Mouse (Mus musculus) midbrain, embryonic 16.5 days (tissue): ENCODE results near the gene Sept9. TPM values are rescaled to one million over a fixed set of nuclear protein-coding genes. Genes with fewer than 3 reads are reported as not detected.

Experiments
- ATAC-seq: fragments of 200-750 bp; cut with Nextera tagmentation; 2 replicates; pipeline ENCODE4 v1.8.0; 2017; ENCODE audit warnings: moderate TSS enrichment
- H3K27ac ChIP-seq: fragments of 300-500 bp; sonication (generic); 2 replicates; pipeline ENCODE4 v1.5.1; 2014; ENCODE audit warnings: mild to moderate bottlenecking, low read length, mixed read lengths
- H3K27me3 ChIP-seq: fragments of 300-500 bp; sonication (generic); 2 replicates; pipeline ENCODE4 v1.6.1; 2014; ENCODE audit warnings: low read depth, low read length, mixed read lengths; ENCODE audit not compliant: control insufficient read depth, insufficient read depth
- H3K36me3 ChIP-seq: fragments of 300-500 bp; sonication (generic); 2 replicates; pipeline ENCODE4 v1.6.1; 2014; ENCODE audit warnings: mild to moderate bottlenecking, low read length, moderate library complexity, mixed read lengths; ENCODE audit not compliant: control insufficient read depth, insufficient read depth
- H3K4me1 ChIP-seq: fragments of 300-500 bp; sonication (generic); 2 replicates; pipeline ENCODE4 v1.6.1; 2014; ENCODE audit warnings: mild to moderate bottlenecking, low read length, mixed read lengths; ENCODE audit not compliant: control insufficient read depth, insufficient read depth
- H3K4me2 ChIP-seq: fragments of 300-500 bp; sonication (generic); 2 replicates; pipeline ENCODE4 v1.6.1; 2014; ENCODE audit warnings: mild to moderate bottlenecking, low read length, mixed read lengths
- H3K4me3 ChIP-seq: fragments of 300-500 bp; sonication (generic); 2 replicates; pipeline ENCODE4 v1.5.1; 2014; ENCODE audit warnings: low read depth, mild to moderate bottlenecking, low read length, moderate library complexity, mixed read lengths
- H3K9ac ChIP-seq: fragments of 300-500 bp; sonication (generic); 2 replicates; pipeline ENCODE4 v1.6.1; 2014; ENCODE audit warnings: low read depth, low read length, mixed read lengths
- H3K9me3 ChIP-seq: fragments of 300-500 bp; sonication (generic); replicated peaks from 2 replicates; pipeline ENCODE4 v1.6.1; 2014; ENCODE audit warnings: mild to moderate bottlenecking, low read length, mixed read lengths; ENCODE audit not compliant: control insufficient read depth, poor library complexity, severe bottlenecking
- WGBS: fragments of 180-500 bp; shearing (Covaris S2); extraction: QIAGEN DNeasy Blood & Tissue Kit; methylation state at CpG from one replicate; pipeline ENCODE4 v1.1.7; 2014; 5-methylcytosine and 5-hydroxymethylcytosine counted together
- polyA plus RNA-seq: library from polyadenylated mRNA; unstranded; fragments of >200 nt; fragmentation: Nextera tagmentation; extraction: Ambion mirVana; gene quantifications from 2 replicates; pipeline ENCODE4 v1.2.1, GENCODE M21; 2015

The Sept9 gene
- polyA plus RNA-seq, 1 experiment from 2014 or later: 103 TPM

GRCm38 (mm10) chr11:117201846-117202245 is 2.4 kb downstream of the Sept9 start:
- Histone ChIP-seq H3K36me3 (no peaks in the 10 kb centered on the region), H3K27ac (no peak overlapping the region), H3K4me1 (peaks cover 9% of the 10 kb centered on the region), H3K4me3 (no peak overlapping the region), H3K9ac (no peak overlapping the region), H3K27me3 (peaks cover 32% of the 10 kb centered on the region), H3K9me3 (no peaks in the 10 kb centered on the region), H3K4me2 (no peak overlapping the region)
- ATAC-seq: no peak
- WGBS: 87% methylated on average over 12 of the region's 12 CpGs

DNA sequence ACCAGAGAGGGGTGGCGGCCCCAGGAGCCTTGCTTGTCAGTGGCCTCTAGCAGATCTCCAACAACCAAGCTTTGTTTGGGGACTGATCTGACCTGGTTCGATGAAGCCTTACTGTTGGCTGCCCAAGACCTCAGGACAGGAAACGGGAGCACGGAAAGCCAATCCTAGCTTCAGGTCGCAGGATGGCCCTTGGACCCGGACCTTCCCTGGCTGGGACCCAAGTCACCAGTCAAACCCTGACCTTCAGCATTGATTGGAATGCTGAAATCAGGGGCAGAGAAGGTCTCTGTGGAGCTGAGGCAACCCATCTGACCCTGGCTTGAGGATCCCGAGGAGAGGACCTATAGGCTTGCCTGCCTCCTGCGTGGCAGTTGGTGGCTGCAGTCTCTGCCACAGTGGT is 5.1 kb downstream of the Sept9 start:
- H3K27me3 ChIP-seq: peaks cover 17% of the 10 kb centered on the region
- no peak overlapping the region for H3K4me3 ChIP-seq
- no peak for ATAC-seq
- no peak overlapping the region for H3K27ac ChIP-seq
- no peaks in the 10 kb centered on the region for H3K36me3 ChIP-seq
- no peaks in the 10 kb centered on the region for H3K9me3 ChIP-seq
- H3K4me1 ChIP-seq: peaks cover 5% of the 10 kb centered on the region
- no peak overlapping the region for H3K9ac ChIP-seq
- 92% methylated on average over 8 of the region's 8 CpGs for WGBS
- H3K4me2 ChIP-seq: no peak overlapping the region

- Histone ChIP-seq H3K27me3 (peaks cover 13% of the 10 kb centered on the region), H3K9me3 (no peaks in the 10 kb centered on the region), H3K9ac (no peak overlapping the region), H3K27ac (no peak overlapping the region), H3K36me3 (no peaks in the 10 kb centered on the region), H3K4me1 (peaks cover under 1% of the 10 kb centered on the region), H3K4me2 (no peak overlapping the region), H3K4me3 (no peak overlapping the region)
- 76% methylated on average over 6 of the region's 6 CpGs for WGBS
- ATAC-seq: no peak
Measured at GRCm38 (mm10) chr11:117205042-117205441, 5.6 kb downstream of the Sept9 start.

GRCm38 (mm10) chr11:117205447-117205846 is 6.0 kb downstream of the Sept9 start:
- H3K4me1 ChIP-seq: no peaks in the 10 kb centered on the region
- WGBS: 90% methylated on average over 9 of the region's 9 CpGs
- peaks cover 10% of the 10 kb centered on the region for H3K27me3 ChIP-seq
- H3K4me3 ChIP-seq: no peak overlapping the region
- no peak overlapping the region for H3K4me2 ChIP-seq
- no peaks in the 10 kb centered on the region for H3K9me3 ChIP-seq
- ATAC-seq: no peak
- H3K36me3 ChIP-seq: no peaks in the 10 kb centered on the region
- no peak overlapping the region for H3K27ac ChIP-seq
- no peak overlapping the region for H3K9ac ChIP-seq

GRCm38 (mm10) chr11:117207436-117207835 is 8.0 kb downstream of the Sept9 start:
- Histone ChIP-seq H3K27me3 (no peaks in the 10 kb centered on the region), H3K4me3 (no peak overlapping the region), H3K4me1 (no peaks in the 10 kb centered on the region), H3K27ac (no peak overlapping the region), H3K36me3 (no peaks in the 10 kb centered on the region), H3K9me3 (no peaks in the 10 kb centered on the region), H3K4me2 (no peak overlapping the region), H3K9ac (no peak overlapping the region)
- 69% methylated on average over 5 of the region's 5 CpGs for WGBS
- no peak for ATAC-seq

GRCm38 (mm10) chr11:117208151-117208673 is 8.8 kb downstream of the Sept9 start:
- Histone ChIP-seq H3K27ac (no peak overlapping the region), H3K4me2 (no peak overlapping the region), H3K9me3 (no peaks in the 10 kb centered on the region), H3K9ac (no peak overlapping the region), H3K36me3 (no peaks in the 10 kb centered on the region), H3K27me3 (no peaks in the 10 kb centered on the region), H3K4me1 (no peaks in the 10 kb centered on the region), H3K4me3 (no peak overlapping the region)
- WGBS: 83% methylated on average over 8 of the region's 8 CpGs
- no peak for ATAC-seq

DNA sequence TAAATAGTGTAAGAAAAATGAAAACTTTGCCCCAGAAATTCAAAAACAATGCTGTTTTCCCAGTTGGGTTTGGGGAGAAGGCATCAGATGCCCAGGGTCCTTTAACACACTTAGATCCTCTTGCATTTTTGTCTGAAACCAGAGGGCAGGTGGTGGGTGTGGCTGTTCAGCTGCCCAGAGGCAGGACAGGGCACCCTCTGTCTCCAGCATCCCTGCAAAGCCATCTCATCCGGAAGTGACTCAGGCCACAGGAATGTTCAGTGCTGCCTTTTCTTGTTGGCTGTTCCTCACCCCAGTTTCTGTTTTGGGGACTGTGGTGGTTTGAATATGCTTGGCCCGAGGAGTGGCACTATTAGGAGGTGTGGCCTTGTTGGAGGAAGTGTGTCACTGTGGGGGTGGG is 17.3 kb downstream of the Sept9 start:
- no peak overlapping the region for H3K4me2 ChIP-seq
- H3K27ac ChIP-seq: no peak overlapping the region
- H3K36me3 ChIP-seq: no peaks in the 10 kb centered on the region
- ATAC-seq: no peak
- H3K4me3 ChIP-seq: no peak overlapping the region
- H3K9ac ChIP-seq: no peak overlapping the region
- no peaks in the 10 kb centered on the region for H3K27me3 ChIP-seq
- H3K9me3 ChIP-seq: no peaks in the 10 kb centered on the region
- 78% methylated on average over 2 of the region's 2 CpGs for WGBS
- H3K4me1 ChIP-seq: no peaks in the 10 kb centered on the region

DNA sequence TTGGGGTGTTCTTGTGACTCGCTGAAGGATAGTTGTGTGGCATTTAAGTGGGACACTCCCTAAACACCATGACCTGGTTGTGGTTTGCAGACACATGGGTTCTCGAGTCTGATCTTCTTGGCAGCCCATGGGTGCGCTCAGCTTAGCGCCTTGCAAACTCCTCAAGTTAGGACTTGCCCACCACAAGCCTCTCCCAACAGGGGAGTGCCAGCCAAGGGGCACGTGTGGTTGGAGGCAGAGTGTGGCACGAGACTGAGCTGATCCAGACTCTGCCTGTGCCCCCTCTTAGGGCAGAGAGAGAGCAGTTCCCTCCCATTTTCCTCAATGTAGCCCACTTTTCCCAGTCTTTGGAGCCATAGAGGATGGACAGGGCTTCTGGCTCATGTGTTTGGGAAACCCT is 18.6 kb downstream of the Sept9 start:
- WGBS: 86% methylated on average over 6 of the region's 6 CpGs
- H3K4me2 ChIP-seq: no peak overlapping the region
- no peaks in the 10 kb centered on the region for H3K9me3 ChIP-seq
- no peak overlapping the region for H3K27ac ChIP-seq
- H3K4me1 ChIP-seq: no peaks in the 10 kb centered on the region
- H3K27me3 ChIP-seq: no peaks in the 10 kb centered on the region
- no peak overlapping the region for H3K4me3 ChIP-seq
- no peak for ATAC-seq
- no peaks in the 10 kb centered on the region for H3K36me3 ChIP-seq
- no peak overlapping the region for H3K9ac ChIP-seq

DNA sequence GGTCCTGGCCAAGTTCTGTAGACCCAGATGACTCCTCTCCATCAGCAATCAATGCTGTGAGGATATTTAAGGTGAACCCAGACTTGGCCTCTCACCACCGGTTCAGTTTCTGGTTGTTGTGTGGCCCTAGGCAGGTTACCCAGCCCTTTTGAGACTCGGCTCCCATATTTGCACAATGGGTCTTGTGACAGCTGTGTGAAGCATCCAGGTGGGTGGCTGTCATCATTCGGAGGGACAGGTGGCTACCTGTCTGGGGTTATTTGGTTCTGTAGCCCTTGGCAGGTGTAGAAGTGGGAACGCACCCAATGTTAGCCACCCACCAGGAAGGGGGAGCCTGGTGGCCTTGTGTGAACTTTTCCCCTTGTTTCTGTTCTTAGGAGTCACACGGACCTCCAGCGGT is 19.0 kb downstream of the Sept9 start:
- 92% methylated on average over 6 of the region's 6 CpGs for WGBS
- no peak overlapping the region for H3K4me3 ChIP-seq
- no peaks in the 10 kb centered on the region for H3K27me3 ChIP-seq
- H3K4me2 ChIP-seq: no peak overlapping the region
- ATAC-seq: no peak
- H3K9me3 ChIP-seq: no peaks in the 10 kb centered on the region
- H3K9ac ChIP-seq: no peak overlapping the region
- H3K4me1 ChIP-seq: no peaks in the 10 kb centered on the region
- H3K36me3 ChIP-seq: no peaks in the 10 kb centered on the region
- no peak overlapping the region for H3K27ac ChIP-seq
